Mouse (Mus musculus): ENCODE measurements around the gene BC025920.
"Not testable (repeated sequence)": the region's sequence is repeated elsewhere in the genome, so short reads cannot be mapped to it uniquely, and the experiment has no call there.

BC025920 gene

GRCm38 (mm10) chr10:81604019-81604967 lies 1.8 kb upstream of the BC025920 start:
- DNase-seq (ENCODE audit: low spot score in 2 of 2), result no peak

- peak; percentile 73 to 88 for DNase-seq (ENCODE audit: low spot score in 2 of 2)
These were observed 953 bp upstream of the BC025920 start for GRCm38 (mm10) chr10:81604968-81605665.

GRCm38 (mm10) chr10:81605666-81605973 lies 450 bp upstream of the BC025920 start:
- no peak for DNase-seq (ENCODE audit: low spot score in 2 of 2)

- DNase-seq (ENCODE audit: low spot score in 2 of 2), result no peak
These were observed 2.2 kb downstream of the BC025920 start for GRCm38 (mm10) chr10:81608308-81608707.

GRCm38 (mm10) chr10:81612779-81613178 lies 6.7 kb downstream of the BC025920 start:
- DNase-seq (ENCODE audit: low spot score in 2 of 2), result no peak

- no peak for DNase-seq (ENCODE audit: low spot score in 2 of 2)
These were observed 9.4 kb downstream of the BC025920 start for GRCm38 (mm10) chr10:81615486-81615885.

- DNase-seq (ENCODE audit: low spot score in 2 of 2), result no peak
These were observed 13.9 kb downstream of the BC025920 start for GRCm38 (mm10) chr10:81619976-81620375.

- no peak for DNase-seq (ENCODE audit: low spot score in 2 of 2)
These were observed 14.7 kb downstream of the BC025920 start for GRCm38 (mm10) chr10:81620786-81621185.

GRCm38 (mm10) chr10:81623441-81623840 lies 17.4 kb downstream of the BC025920 start:
- no peak for DNase-seq (ENCODE audit: low spot score in 2 of 2)

- peak in 1 of 2 experiments; percentile 20 for DNase-seq (ENCODE audit: low spot score in 2 of 2)
These were observed 20.3 kb downstream of the BC025920 start for GRCm38 (mm10) chr10:81626101-81626993.

GRCm38 (mm10) chr10:81626994-81627835 lies 21.1 kb downstream of the BC025920 start, which contains the start of gene Sirt6:
TSS of gene Sirt6 (minus strand) at chr10:81627797.
- peak; percentile 92 to 93 for DNase-seq (ENCODE audit: low spot score in 2 of 2)

- DNase-seq (ENCODE audit: low spot score in 2 of 2), result no peak
These were observed 21.8 kb downstream of the BC025920 start for GRCm38 (mm10) chr10:81627836-81628220.

GRCm38 (mm10) chr10:81628390-81628789 lies 22.3 kb downstream of the BC025920 start, which contains the start of gene Ankrd24:
TSS of gene Ankrd24 (plus strand) at chr10:81628540.
- no peak for DNase-seq (ENCODE audit: low spot score in 2 of 2)

- DNase-seq (ENCODE audit: low spot score in 2 of 2), result peak; percentile 68 to 73
These were observed 27.4 kb downstream of the BC025920 start for GRCm38 (mm10) chr10:81633253-81634099.

GRCm38 (mm10) chr10:81636338-81636737 lies 30.3 kb downstream of the BC025920 start:
- DNase-seq (ENCODE audit: low spot score in 2 of 2), result no peak

GRCm38 (mm10) chr10:81638101-81638500 lies 32.0 kb downstream of the BC025920 start:
- DNase-seq (ENCODE audit: low spot score in 2 of 2), result no peak

- DNase-seq (ENCODE audit: low spot score in 2 of 2), result not testable (repeated sequence)
These were observed 34.8 kb downstream of the BC025920 start for GRCm38 (mm10) chr10:81640825-81641224.

GRCm38 (mm10) chr10:81641566-81641965 lies 35.5 kb downstream of the BC025920 start:
- DNase-seq (ENCODE audit: low spot score in 2 of 2), result no peak

- no peak for DNase-seq (ENCODE audit: low spot score in 2 of 2)
These were observed 36.0 kb downstream of the BC025920 start for GRCm38 (mm10) chr10:81641978-81642647.
